Mouse (Mus musculus) ZHBTc4 (cell line): ENCODE measurements around the gene Exph5.

Source experiments
- DNase-seq: peaks from one replicate; pipeline ENCODE4 v3.0.0-alpha.2; 2011; ENCODE audit warnings: low read depth, low spot score

Gene Exph5

GRCm38 (mm10) chr9:53301269-53301720 lies at the start of gene Exph5:
TSS of gene Exph5 (plus strand) at chr9:53301670.
- peak; percentile 75 for DNase-seq

DNA sequence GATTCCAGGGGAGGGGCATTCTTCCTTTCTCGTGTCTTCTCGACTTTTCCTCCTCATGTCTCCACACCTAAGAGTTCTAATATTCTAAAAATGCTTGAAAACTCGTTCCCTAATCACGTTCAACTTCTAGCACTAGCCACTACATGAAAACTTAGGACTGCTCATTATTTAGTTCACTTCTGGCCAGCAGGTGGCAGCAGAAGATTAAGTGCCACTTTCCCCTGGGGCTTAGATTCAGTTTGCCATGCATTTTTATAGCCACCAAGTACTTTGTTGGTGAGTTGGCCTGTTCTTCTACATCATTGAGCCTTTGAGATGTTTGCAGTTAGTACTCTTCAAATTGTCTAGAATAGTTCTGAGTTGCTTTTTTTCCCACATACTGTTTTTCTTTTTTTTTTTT lies 47.1 kb upstream of the Exph5 start:
- DNase-seq = peak; percentile 84

- no peak for DNase-seq
These were observed 44.7 kb upstream of the Exph5 start for GRCm38 (mm10) chr9:53256690-53257305.

GRCm38 (mm10) chr9:53257772-53258171 lies 43.7 kb upstream of the Exph5 start:
- DNase-seq = peak; percentile 69

DNA sequence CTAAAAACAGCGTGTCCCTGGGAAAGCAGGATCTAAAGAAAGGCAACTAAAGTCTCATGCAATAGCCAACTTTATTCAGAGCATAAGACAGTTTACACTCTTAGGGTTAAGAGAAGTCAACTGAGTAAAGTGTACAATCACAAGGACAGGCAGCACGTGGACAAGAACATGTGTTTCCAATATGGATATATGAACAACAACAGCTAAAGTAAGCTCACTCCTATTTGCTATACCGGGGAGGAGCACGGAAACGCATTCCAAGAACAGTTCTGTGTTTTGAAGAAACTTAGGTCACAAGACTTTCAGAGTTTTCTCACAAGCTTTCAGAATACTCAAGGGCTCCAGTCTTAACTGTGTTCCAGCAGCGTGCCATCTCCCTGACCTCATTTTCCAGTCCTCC lies 43.3 kb upstream of the Exph5 start:
- no peak for DNase-seq

GRCm38 (mm10) chr9:53264387-53264786 lies 37.1 kb upstream of the Exph5 start:
- DNase-seq = no peak

DNA sequence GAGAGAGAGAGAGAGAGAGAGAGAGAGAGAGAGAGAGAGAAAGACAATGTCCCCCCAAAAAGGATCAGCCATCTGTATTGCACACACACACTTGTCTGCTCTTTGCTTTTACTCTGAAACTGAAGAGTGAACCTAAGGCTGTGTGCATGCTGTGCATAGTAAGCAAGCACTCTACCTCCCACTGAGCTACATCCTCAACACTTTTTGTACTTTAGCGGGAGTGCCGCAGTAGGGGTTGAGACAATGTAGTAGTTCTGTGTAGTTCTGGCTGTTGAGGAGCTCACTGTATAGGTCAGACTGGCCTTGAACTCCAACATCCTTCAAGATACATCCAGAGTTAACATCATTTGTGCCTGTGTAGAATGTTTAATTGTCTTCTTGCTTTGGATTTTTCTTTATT lies 35.9 kb upstream of the Exph5 start:
- peak; percentile 82 for DNase-seq

- DNase-seq = no peak
These were observed 33.4 kb upstream of the Exph5 start for GRCm38 (mm10) chr9:53268036-53268435.

DNA sequence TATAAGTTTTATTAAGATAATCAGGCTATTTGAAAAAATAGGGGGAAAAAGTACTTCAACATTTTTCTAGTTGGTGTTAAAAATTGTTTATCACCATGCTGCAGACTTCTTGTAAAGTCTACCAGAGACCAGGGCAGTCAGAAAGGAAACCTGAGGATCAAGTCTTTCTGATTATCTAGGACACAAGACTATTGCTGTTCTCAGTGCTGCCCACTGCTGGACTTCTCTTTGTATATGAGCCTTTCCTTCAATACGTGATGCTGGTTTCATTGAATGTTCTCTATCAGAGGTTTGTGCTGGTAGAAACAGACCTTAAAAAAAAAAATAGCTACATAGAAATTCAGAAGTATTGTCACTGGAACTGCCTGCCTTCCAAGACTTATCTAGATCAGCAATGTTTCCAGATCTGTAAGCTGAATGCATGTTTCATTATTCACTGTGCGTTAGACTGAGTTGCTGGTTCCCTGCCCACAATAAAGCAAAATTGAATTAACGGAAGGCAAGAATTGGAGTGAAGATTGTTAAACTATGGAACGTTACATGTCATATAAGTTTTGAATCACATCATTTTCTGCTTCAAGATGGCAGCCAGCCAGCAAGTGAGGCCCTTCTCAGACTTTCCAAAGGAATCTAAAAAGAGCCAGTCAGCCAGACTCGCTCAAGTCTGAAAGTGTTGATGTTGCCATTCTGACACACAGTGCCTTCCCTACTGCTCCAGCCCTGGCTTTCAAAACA lies 32.6 kb upstream of the Exph5 start:
- DNase-seq = no peak

- DNase-seq = no peak
These were observed 32.1 kb upstream of the Exph5 start for GRCm38 (mm10) chr9:53269466-53269755.

- no peak for DNase-seq
These were observed 30.0 kb upstream of the Exph5 start for GRCm38 (mm10) chr9:53271281-53272022.

GRCm38 (mm10) chr9:53272207-53272606 lies 29.3 kb upstream of the Exph5 start:
- DNase-seq = no peak

GRCm38 (mm10) chr9:53272714-53273113 lies 28.8 kb upstream of the Exph5 start:
- no peak for DNase-seq

DNA sequence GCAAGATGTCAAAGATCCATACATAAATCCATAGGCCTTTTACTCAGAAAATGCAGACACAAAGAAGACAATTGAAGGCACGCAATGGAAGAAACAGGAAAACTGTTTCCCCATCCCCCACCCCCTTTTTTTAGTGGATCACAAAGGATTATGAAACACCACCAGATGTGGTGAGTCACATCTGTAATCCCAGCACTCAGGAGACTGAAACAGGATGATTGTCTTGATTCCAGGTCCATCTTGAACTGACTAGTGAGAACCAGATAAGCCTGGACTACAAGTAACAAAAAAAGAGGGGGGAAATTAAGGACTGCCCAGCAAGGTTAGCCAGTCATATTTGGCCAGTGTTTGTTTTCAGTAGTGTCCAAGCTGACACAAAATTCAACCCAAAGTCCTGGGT lies 25.1 kb upstream of the Exph5 start:
- DNase-seq = no peak

GRCm38 (mm10) chr9:53278997-53279396 lies 22.5 kb upstream of the Exph5 start:
- no peak for DNase-seq

DNA sequence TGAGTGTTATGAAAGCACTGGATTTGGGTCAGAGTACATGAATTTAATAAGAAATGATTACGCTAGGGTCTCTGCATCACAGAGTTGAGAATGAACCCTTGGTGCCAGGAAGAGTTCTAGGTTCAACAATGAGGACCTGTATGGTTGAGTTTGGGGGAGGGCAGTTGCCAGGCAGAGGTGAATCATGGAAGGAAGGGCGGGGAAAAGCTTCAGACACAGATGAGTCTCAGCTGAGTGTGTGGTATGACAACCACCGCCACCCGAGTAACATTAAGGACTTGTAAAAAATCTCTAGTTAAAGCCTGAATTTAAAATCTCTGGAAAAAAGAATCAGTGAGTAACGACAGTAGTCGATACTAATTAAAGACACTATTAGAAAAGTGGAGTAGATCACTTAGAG lies 14.7 kb upstream of the Exph5 start:
- no peak for DNase-seq

- no peak for DNase-seq
These were observed 11.5 kb upstream of the Exph5 start for GRCm38 (mm10) chr9:53290006-53290405.

DNA sequence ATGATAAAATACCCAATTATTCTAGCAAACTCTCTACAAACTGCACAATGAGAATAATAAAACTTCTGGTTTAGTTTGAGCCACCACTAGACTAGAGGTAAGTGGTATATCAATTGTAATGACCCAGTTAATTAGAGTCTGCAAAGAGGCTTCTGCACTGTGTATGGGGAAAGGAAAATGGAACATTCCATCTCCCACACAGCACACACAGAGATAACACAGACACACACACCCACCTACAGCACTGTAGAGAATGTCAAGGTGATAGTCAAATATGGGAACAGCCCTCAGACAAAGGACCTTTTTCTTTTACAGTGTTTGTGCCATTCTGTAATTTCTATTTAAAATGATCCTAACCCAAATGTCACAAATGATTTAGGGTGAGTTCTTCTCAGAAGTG lies 8.6 kb upstream of the Exph5 start:
- no peak for DNase-seq

- DNase-seq = peak; percentile 39
These were observed 386 bp downstream of the Exph5 start for GRCm38 (mm10) chr9:53301801-53302311.

- DNase-seq = no peak
These were observed 945 bp downstream of the Exph5 start for GRCm38 (mm10) chr9:53302415-53302814.

DNA sequence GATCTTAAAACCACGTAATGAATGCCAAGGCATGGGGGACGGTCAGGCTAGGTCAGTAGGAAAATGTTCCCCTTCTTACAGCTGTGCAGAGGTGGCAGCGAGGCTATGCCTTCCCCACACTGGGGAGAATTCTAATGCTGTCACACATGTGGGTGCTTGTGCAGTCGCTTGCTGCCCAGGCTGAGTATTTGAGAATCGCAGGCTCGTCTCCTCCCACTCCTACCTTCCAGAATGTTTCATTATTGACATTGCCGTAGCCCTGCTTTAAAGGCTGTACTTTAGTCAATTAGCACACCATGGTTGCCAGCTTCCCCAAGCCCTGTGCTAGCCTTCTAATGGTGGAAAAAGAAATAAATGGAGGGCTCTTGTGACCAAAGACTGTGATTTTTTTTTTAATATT lies 6.4 kb downstream of the Exph5 start:
- no peak for DNase-seq

GRCm38 (mm10) chr9:53312981-53313380 lies 11.5 kb downstream of the Exph5 start:
- no peak for DNase-seq
